Mouse (Mus musculus) bone marrow, adult 2 months (tissue): ENCODE measurements around the gene Gm45618. TPM values are rescaled to one million over a fixed set of nuclear protein-coding genes. Genes with fewer than 3 reads are reported as not detected.

ENCODE experiments used
- H3K27ac ChIP-seq: fragments of 200-500 bp; 2 replicates; pipeline ENCODE4 v1.5.1; 2012; ENCODE audit warnings: low read depth, mild to moderate bottlenecking, control low read depth, inconsistent platforms, low read length; ENCODE audit not compliant: control insufficient read depth, poor library complexity, insufficient read depth
- H3K4me1 ChIP-seq: fragments of 200-500 bp; 2 replicates; pipeline ENCODE4 v1.6.1; 2011; ENCODE audit warnings: low read length; ENCODE audit not compliant: control insufficient read depth, insufficient read depth
- H3K4me3 ChIP-seq: fragments of 200-500 bp; replicated peaks from 2 replicates; pipeline ENCODE3; 2011; ENCODE audit warnings: mild to moderate bottlenecking, low read depth, low read length, control low read depth; ENCODE audit not compliant: control insufficient read depth
- CTCF ChIP-seq: fragments of 200-500 bp; IDR thresholded peaks from 2 replicates; pipeline ENCODE4 v1.5.1; 2011; ENCODE audit warnings: low read length, control low read depth; ENCODE audit not compliant: control insufficient read depth, insufficient read depth
- POLR2A ChIP-seq: fragments of 200-500 bp; IDR thresholded peaks from 2 replicates; pipeline ENCODE4 v1.6.1; 2011; ENCODE audit warnings: low read depth, mild to moderate bottlenecking, control low read depth, low read length, borderline replicate concordance; ENCODE audit not compliant: control insufficient read depth
- WGBS: fragments of 180-500 bp; shearing (Covaris S2); methylation state at CpG from one replicate; pipeline ENCODE4 v1.1.7; 2018; 5-methylcytosine and 5-hydroxymethylcytosine counted together
- polyA plus RNA-seq: library from polyadenylated mRNA; stranded (reverse); fragments of >200 nt; gene quantifications from 2 replicates; pipeline ENCODE4 v1.2.4, GENCODE M21; 2011; ENCODE audit warnings: low replicate concordance; ENCODE audit not compliant: missing spikeins, insufficient read depth, insufficient read length

Gene Gm45618
- polyA plus RNA-seq, 1 experiment = not detected

GRCm38 (mm10) chr7:142082179-142082578 is 38.4 kb downstream of the Gm45618 start:
- H3K4me3 ChIP-seq = no peak overlapping the region
- 24% methylated on average over 38 of the region's 38 CpGs for WGBS
- TF ChIP-seq POLR2A (no peak), CTCF (no peak)
- no peak overlapping the region for H3K27ac ChIP-seq
- H3K4me1 ChIP-seq = peaks cover 5% of the 10 kb centered on the region; the same call in 1 of the 2 replicates

- WGBS = 43% methylated on average over 16 of the region's 17 CpGs
- H3K4me1 ChIP-seq = peaks cover 5% of the 10 kb centered on the region; the same call in 1 of the 2 replicates
- TF ChIP-seq CTCF (no peak), POLR2A (no peak)
- no peak overlapping the region for H3K27ac ChIP-seq
- no peak overlapping the region for H3K4me3 ChIP-seq
These were observed 38.8 kb downstream of the Gm45618 start for GRCm38 (mm10) chr7:142081736-142082135.

GRCm38 (mm10) chr7:142080876-142081275 is 39.7 kb downstream of the Gm45618 start:
- 59% methylated on average over 2 of the region's 2 CpGs for WGBS
- Histone ChIP-seq H3K4me3 (no peak overlapping the region), H3K27ac (no peak overlapping the region), H3K4me1 (peaks cover 2% of the 10 kb centered on the region; the same call in 1 of the 2 replicates)
- TF ChIP-seq POLR2A (no peak), CTCF (no peak)

- H3K27ac ChIP-seq = no peak overlapping the region
- H3K4me1 ChIP-seq = no peaks in the 10 kb centered on the region; the same call in 1 of the 2 replicates
- no peak for TF ChIP-seq POLR2A
- H3K4me3 ChIP-seq = no peak overlapping the region
- WGBS = 29% methylated on average over 5 of the region's 5 CpGs
These were observed 41.2 kb downstream of the Gm45618 start for GRCm38 (mm10) chr7:142079365-142079764.

GRCm38 (mm10) chr7:142077138-142077537 is 43.4 kb downstream of the Gm45618 start:
- no peak overlapping the region for H3K27ac ChIP-seq

GRCm38 (mm10) chr7:142074146-142074886 is 46.2 kb downstream of the Gm45618 start:
- TF ChIP-seq CTCF = no peak
- TF ChIP-seq POLR2A = no peak
- no peak overlapping the region for H3K27ac ChIP-seq
- H3K4me1 ChIP-seq = no peaks in the 10 kb centered on the region; the same call in 1 of the 2 replicates
- 37% methylated on average over 8 of the region's 8 CpGs for WGBS
- H3K4me3 ChIP-seq = no peak overlapping the region

More at GRCm38 (mm10) chr7:142077138-142077537, 43.4 kb downstream of the Gm45618 start:
- Histone ChIP-seq H3K4me3 (no peak overlapping the region), H3K4me1 (no peaks in the 10 kb centered on the region; the same call in 1 of the 2 replicates)
- TF ChIP-seq CTCF (no peak), POLR2A (no peak)
- WGBS = 43% methylated on average over 3 of the region's 3 CpGs

- Histone ChIP-seq H3K4me1 (no peaks in the 10 kb centered on the region), H3K27ac (no peak overlapping the region), H3K4me3 (no peak overlapping the region)
- TF ChIP-seq CTCF = no peak
- TF ChIP-seq POLR2A = no peak
These were observed 48.8 kb downstream of the Gm45618 start for GRCm38 (mm10) chr7:142071717-142072116.

GRCm38 (mm10) chr7:142071212-142071578 is 49.3 kb downstream of the Gm45618 start:
- Histone ChIP-seq H3K4me3 (no peak overlapping the region), H3K27ac (no peak overlapping the region), H3K4me1 (no peaks in the 10 kb centered on the region)
- no peak for TF ChIP-seq CTCF
- TF ChIP-seq POLR2A = no peak
- WGBS = 14% methylated on average over 9 of the region's 10 CpGs
